Mouse (Mus musculus): ENCODE measurements around the gene Nbl1.

Gene Nbl1

GRCm38 (mm10) chr4:139092356-139093195 is at the start of gene Nbl1:
Nbl1 (minus strand) TSS chr4:139092993.
- no peak for DNase-seq

DNA sequence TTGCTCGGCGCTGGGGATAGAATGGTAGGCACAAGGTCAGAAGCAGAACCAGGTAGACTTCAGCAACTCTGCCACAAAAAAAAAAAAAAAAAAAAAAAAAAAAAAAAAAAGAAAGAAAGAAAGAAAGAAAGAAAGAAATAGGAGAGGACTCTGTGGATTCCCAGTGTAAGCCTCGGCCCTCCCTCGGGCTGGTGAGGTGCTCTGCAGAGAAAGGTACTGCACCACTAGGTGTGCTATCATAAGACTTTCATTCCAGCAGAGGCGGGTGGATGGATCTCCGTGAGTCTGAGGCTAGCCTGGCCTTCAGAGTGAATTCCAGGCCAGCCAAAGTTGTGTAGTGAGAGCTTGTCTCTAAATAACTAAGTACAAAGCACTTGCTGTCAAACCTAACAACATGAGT is 49.0 kb upstream of the Nbl1 start:
- DNase-seq, result no peak

- DNase-seq, result no peak
These were observed 47.5 kb upstream of the Nbl1 start for GRCm38 (mm10) chr4:139140267-139140666.

DNA sequence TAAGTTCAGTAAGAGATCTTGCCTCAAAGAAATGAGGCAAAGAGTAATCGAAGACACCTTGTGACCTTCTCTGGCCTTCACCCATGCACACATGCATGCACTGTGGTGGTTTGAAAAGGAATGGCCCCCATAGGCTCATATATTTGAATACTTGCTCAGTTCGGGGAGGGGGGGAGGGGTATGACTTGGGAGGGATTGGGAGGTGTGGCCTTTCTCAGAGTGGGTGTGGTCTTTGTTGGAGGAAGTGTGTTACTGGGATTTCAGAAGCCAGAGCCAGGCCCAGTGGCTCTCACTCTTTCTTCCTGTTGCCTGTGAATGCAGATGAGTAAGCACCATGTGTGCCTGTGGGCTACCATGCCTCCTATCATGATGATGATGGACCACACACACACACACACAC is 43.2 kb upstream of the Nbl1 start:
- no peak for DNase-seq

DNA sequence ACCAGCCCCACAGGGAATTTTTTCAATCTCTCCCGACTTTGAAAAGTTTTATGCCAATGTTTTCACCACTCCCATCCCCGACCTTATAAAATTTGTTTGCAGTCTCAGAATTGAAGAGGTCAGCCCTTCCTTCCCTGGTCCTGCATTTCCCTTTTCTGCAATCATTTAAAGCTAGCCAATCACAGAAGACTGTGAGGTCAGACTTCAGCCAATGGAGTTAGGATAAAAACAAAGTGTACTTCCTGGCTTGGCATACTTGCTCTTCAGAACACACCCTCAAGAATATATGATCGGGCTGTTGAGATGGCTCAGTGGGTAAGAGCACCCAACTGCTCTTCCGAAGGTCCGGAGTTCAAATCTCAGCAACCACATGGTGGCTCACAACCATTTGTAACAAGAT is 40.3 kb upstream of the Nbl1 start:
- DNase-seq, result no peak

DNA sequence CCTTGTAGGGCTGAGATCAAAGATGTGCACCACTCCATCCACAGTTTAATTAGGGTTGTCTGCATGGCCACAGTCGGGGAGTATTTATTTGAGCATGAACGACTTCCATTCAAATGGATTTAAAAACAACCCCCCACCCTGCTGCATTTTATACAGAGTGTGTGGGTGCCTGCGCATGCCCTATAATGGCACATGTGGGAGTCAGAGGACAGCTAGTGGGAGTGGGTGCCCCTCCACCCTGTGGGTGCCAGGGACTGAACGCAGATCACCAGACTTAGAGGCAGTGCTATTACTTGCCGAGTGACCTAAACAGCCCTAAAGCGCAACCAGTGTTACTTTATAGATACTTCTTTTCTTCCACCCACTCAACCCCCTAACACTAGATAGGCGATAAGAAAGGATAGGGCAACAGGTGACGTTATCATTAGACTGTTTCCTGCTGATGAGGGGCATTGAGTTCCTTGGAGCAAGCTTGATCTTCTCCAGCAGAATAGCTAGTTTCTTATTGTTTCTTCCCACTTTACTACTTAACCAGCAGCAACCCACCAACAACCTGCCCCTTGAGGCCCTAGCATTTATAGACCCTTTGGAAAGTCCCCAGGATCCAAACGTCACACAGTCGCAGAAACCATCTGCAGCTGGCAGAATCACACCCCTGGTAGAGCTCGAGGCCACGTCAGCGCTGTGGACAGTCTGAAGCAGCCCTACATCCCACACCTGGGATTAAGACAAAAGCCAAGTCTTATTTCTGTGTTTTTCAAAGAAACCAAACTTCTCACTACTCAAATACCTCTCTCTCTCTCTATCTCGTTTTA is 39.3 kb upstream of the Nbl1 start:
- DNase-seq, result peak; percentile 6

DNA sequence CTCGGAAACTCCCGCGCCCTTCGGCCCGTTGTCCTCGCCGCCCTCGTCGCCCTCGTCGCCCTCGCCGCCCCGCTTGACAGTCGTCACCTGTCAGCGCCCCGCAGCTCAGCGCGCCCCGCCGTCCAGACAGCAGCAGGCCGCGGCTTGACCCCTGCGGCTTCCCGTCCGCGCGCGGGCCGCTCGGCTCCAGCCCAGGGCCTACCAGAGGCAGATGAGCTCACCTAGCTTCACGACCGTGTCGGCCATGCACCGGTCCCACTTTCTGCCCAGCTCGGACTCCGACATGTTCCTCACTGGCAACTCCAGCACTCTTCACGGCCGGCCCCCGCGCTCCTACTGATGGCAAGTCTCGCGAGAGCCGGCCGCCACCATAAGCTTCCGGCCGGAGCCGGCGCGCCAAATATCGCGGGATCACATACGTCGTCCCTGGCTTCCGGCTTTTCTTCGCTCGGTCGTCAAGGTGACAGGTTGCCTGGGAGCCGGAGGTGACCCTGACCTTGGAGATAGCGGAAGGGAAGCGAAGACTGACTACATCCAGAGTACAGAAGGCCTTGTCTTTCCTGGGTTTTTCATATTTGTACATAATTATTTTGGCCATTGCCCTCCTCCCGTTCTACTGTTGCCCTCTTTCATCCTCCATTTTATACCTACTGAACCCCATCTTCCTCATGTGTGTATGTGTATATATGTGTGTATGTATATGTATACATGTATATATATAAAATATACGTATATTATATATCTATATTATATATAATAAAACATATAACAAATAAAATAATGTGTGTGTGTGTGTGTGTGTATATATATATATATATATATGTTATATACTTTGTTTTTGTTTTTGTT is 38.1 kb upstream of the Nbl1 start, which contains the start of gene Minos1:
Minos1 (minus strand) TSS at position 413 of the 849 bp plus-strand sequence.
- DNase-seq, result peak; percentile 97

DNA sequence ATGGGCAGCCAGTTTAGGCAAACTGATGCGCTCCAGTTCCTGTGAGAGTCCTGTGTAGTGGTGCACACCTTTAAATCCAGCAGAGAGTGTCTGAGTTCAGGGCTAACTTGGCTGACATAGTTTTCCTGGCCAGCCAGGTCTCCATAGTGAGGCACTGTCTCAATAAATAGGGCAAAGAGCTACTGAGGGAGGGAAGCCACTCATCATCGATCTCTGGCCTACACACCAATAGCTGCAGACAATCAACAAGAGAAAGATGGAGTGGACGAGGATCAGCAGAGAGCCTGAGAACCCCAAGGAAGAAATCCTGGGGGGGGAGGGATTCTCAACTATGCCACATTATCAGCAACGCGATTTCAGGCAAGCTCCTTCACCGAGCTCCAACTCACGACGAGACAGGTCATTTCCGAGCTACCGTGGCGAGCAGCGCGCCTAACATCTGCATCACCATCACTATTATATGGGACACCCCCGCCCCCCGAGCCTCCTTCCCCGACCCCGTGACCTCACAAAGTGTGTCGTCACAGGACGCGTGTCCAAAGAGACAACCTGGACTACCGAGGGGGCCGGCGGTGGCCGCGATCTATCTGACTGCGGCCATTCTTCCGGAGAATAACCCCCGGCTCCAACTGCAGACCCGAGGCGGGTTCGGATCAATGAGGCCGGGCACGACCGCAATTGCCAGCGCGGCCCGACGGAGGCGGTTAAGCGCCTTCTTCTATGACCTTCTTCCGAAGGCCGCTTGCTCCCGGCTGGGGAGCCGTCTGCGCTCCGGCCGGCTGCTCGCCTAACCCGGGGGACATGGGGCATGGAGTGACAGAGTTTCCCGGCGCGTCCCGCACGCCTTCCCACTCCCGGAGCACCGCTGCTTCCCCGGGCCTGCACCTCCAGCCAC is 37.3 kb upstream of the Nbl1 start:
- no peak for DNase-seq

GRCm38 (mm10) chr4:139126475-139126874 is 33.7 kb upstream of the Nbl1 start:
- no peak for DNase-seq

GRCm38 (mm10) chr4:139124940-139125339 is 32.1 kb upstream of the Nbl1 start:
- DNase-seq, result no peak

DNA sequence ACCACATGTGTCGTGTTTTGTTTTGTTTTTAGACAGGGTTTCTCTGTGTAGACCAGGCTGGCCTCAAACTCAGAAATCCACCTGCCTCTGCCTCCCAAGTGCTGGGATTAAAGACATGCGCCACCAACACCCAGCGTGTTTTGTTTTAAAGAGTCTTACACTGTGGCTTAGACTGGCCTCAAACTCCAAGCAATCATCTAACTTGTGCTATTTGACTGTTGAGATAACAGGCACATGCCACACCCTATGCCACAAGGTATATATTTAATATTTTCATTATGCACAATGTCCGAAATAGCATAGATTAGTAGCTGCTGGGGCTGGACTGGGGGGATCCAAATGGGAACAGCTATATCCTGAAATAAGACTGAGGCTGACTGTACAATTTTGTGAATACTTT is 29.8 kb upstream of the Nbl1 start:
- DNase-seq, result no peak

DNA sequence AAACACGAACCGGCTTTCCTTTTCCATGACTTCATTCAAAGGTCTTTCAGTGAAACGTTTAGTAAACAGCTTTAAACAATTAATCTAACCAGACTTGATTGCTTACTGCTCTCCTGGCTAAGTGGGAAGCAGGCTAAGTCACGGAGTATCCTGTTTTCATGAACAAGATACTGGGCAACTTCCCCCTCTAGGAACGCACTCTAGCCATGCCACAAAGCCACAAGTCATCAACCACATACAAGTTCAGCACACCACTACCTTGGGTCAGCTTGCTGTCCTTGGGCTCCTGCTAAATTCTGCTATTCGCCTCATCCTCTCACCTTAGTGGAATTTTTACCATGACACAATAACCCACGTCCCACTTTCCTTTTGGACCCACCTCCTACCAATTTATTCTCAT is 28.2 kb upstream of the Nbl1 start:
- no peak for DNase-seq

DNA sequence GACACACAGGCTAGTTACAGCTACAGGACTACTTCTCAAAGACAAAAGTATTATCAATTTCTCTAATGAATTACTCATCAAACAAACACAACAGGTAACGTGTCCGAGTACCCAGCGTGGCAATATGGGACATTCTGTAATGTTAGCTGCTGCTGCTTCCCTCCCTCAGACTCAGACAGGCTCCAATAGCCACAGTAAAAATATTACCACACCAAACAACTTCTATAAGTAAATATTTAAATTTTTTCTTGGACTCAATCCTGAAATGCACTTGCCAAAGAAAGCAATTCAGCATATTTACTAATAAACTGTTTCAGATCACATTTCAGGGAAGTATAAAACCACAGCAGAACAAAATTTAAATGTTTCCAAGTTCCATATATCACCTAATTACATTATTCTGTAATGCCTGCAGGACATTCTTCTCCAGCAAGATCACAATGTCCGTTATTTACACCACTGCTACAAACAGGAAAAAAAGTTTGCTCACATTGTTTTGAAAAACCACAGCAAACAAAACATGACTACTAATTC is 27.6 kb upstream of the Nbl1 start:
- DNase-seq, result no peak

GRCm38 (mm10) chr4:139116356-139117063 is 23.7 kb upstream of the Nbl1 start:
- DNase-seq, result no peak

GRCm38 (mm10) chr4:139115721-139116120 is 22.9 kb upstream of the Nbl1 start:
- no peak for DNase-seq

DNA sequence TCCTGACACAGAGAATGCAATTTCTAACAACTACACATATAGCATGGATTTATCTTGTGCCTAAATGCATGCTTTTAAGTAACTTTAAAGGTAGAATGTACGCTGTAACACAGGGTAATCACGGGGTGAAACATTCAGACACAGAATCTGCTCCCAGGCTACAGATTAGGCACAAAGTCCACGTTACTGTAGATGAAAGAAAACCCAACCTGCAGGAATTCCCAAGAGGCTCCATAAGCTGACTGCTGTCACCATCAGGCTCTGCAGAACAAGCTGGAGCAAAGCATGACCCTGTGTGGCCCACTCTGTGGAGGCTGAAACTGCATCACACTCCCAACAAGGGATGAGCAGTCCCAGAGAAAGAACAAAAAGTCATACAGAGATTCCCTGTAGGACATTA is 19.7 kb upstream of the Nbl1 start:
- no peak for DNase-seq

DNA sequence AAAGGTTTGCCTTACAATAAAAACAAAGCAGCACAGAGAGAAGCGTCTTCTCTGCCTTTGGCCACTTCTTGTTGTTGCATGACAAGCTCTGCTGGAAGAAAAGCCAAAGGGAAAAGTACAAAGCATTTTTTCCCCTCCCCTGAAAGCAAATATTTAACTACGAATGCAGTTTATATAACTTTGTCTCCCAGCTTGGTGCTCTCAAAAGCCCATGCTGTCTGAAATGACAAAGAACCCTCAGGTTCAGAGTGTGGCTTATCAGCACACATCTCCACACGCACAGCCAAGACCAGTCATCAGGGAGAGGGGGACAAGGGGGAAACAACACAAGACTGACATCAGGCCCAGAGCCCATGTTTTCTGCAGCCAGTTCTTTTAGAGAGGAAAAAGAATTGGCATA is 18.6 kb upstream of the Nbl1 start:
- DNase-seq, result no peak

GRCm38 (mm10) chr4:139110858-139111257 is 18.1 kb upstream of the Nbl1 start:
- no peak for DNase-seq

- DNase-seq, result no peak
These were observed 12.7 kb upstream of the Nbl1 start for GRCm38 (mm10) chr4:139105453-139105852.

DNA sequence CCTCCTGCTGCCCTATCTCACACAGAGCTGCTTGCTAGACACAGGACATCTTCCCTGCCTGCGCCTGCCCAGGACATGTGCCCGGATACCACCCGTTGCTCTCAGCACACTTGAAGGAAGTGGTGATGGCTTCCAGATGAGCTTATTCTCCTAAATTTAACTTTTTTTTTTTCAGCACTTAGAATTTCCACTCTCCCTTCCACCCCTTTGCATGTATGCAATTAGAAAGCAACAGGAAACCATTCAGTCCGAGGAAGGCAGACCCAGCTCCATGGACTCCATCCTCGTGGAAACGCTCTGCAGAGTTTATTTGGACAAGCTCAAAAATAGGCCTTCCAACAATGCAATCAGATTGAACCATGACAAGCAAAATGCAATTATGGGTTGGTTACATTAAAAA is 8.8 kb upstream of the Nbl1 start:
- DNase-seq, result no peak

DNA sequence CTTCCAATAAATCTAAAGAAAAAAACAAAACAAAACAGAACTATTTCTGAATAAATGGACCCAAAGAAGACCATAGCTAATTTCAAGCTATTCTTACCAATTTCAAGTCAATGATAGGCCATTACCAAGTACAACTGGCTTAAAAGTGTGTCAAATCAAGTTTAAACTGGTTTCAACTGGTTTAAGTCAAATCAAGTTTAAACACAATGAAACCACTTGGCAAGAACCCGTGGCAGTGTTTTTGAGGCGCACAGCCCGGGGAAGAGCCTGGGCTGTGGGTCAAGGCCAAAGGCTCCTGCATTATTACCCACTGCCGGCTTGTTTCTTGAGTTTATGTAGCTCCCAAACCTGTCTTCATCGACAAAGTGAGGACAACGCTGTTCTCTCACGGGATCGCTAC is 7.5 kb upstream of the Nbl1 start:
- DNase-seq, result no peak
